26 mouse cellular contexts compared by ENCODE assay signal in genomic region chrX:92740026-92740425, GRCm38 (mm10).
DNase-seq lines count a peak whose midpoint lies in the region; ATAC-seq and TF ChIP-seq lines count a peak whose summit lies in the region.
"Had no signal": no experiment of that assay in that cellular context is flagged by ENCODE, and none has a peak within 500 bp of the region (broad histone marks: within the 10 kb centered on the region; RNA-seq: fewer than 3 reads in every experiment).

No protein-coding gene starts in this region.

- no peak overlapping the region for H3K9ac ChIP-seq in hindbrain, postnatal 0 days (replicated peaks; ENCODE audit: low read length)
- no peak overlapping the region for H3K9ac ChIP-seq in hindbrain, embryonic 12.5 days
- H3K9ac ChIP-seq in midbrain, embryonic 14.5 days (replicated peaks; ENCODE audit: low read length), result no peak overlapping the region
- H3K9ac ChIP-seq in midbrain, postnatal 0 days (replicated peaks; ENCODE audit: low read length, poor library complexity, severe bottlenecking), result no peak overlapping the region
- H3K9ac ChIP-seq: embryonic facial prominence, embryonic 12.5 days; embryonic facial prominence, embryonic 15.5 days; forebrain, embryonic 12.5 days; heart, embryonic 13.5 days; hindbrain, embryonic 14.5 days had no signal

- H3K9me3 ChIP-seq in hindbrain, postnatal 0 days (ENCODE audit: low read length), result no peaks in the 10 kb centered on the region
- no peaks in the 10 kb centered on the region for H3K9me3 ChIP-seq in hindbrain, embryonic 12.5 days (replicated peaks)
- no peaks in the 10 kb centered on the region for H3K9me3 ChIP-seq in midbrain, embryonic 14.5 days (ENCODE audit: control insufficient read depth, low read length)
- H3K9me3 ChIP-seq in midbrain, postnatal 0 days (ENCODE audit: low read length), result no peaks in the 10 kb centered on the region
- H3K9me3 ChIP-seq: embryonic facial prominence, embryonic 12.5 days; embryonic facial prominence, embryonic 15.5 days; forebrain, embryonic 12.5 days; heart, embryonic 10.5 days; heart, embryonic 13.5 days; hindbrain, embryonic 10.5 days had no signal

- no peak overlapping the region for H3K4me2 ChIP-seq in hindbrain, postnatal 0 days (ENCODE audit: low read depth, low read length)
- H3K4me2 ChIP-seq in hindbrain, embryonic 12.5 days (replicated peaks), result no peak overlapping the region
- no peak overlapping the region for H3K4me2 ChIP-seq in midbrain, embryonic 14.5 days (ENCODE audit: low read length)
- H3K4me2 ChIP-seq in midbrain, postnatal 0 days (ENCODE audit: low read depth, low read length, poor library complexity, severe bottlenecking), result no peak overlapping the region
- H3K4me2 ChIP-seq: embryonic facial prominence, embryonic 12.5 days; embryonic facial prominence, embryonic 15.5 days; forebrain, embryonic 12.5 days; heart, embryonic 13.5 days; hindbrain, embryonic 14.5 days had no signal

- DNase-seq in hindbrain, postnatal 0 days (ENCODE audit: low spot score), result peak; percentile 4
- DNase-seq in midbrain, embryonic 14.5 days, result peak; percentile 2
- no peak for DNase-seq in midbrain, postnatal 0 days (ENCODE audit: low spot score)
- DNase-seq in NIH3T3 (ENCODE audit: low read depth), result peak; percentile 1
- DNase-seq in telencephalon, adult 2 months (ENCODE audit: low read depth, low spot score), result peak; percentile 13
- no peak for DNase-seq in kidney, postnatal 36 days
- DNase-seq: adrenal gland, adult 8-10 months; adrenal gland, postnatal 25 days; cerebellum, adult 11 months; cerebellum, adult 2 months; cerebellum, adult 9-11 months; cerebellum, postnatal 25 days; gastrocnemius, postnatal 10 days; gastrocnemius, postnatal 36 days; heart, adult 2 months had no signal

- no peak overlapping the region for H3K27ac ChIP-seq in hindbrain, postnatal 0 days
- no peak overlapping the region for H3K27ac ChIP-seq in hindbrain, embryonic 12.5 days
- H3K27ac ChIP-seq in midbrain, embryonic 14.5 days (replicated peaks; ENCODE audit: low read depth, low read length), result no peak overlapping the region
- H3K27ac ChIP-seq in midbrain, postnatal 0 days (ENCODE audit: low read depth, low read length), result no peak overlapping the region
- H3K27ac ChIP-seq: embryonic facial prominence, embryonic 12.5 days; embryonic facial prominence, embryonic 15.5 days; forebrain, embryonic 12.5 days; heart, adult 2 months; heart, embryonic 10.5 days; heart, embryonic 13.5 days; hindbrain, embryonic 10.5 days; hindbrain, embryonic 14.5 days had no signal

- H3K4me1 ChIP-seq in hindbrain, postnatal 0 days (ENCODE audit: insufficient read depth, low read length), result no peaks in the 10 kb centered on the region
- H3K4me1 ChIP-seq in hindbrain, embryonic 12.5 days, result no peaks in the 10 kb centered on the region
- no peaks in the 10 kb centered on the region for H3K4me1 ChIP-seq in midbrain, embryonic 14.5 days (ENCODE audit: control insufficient read depth, insufficient read depth, low read length)
- H3K4me1 ChIP-seq in midbrain, postnatal 0 days (ENCODE audit: insufficient read depth, low read length), result no peaks in the 10 kb centered on the region
- H3K4me1 ChIP-seq: embryonic facial prominence, embryonic 12.5 days; embryonic facial prominence, embryonic 15.5 days; forebrain, embryonic 12.5 days; heart, embryonic 10.5 days; heart, embryonic 13.5 days; hindbrain, embryonic 10.5 days had no signal

- ATAC-seq in hindbrain, postnatal 0 days, result no peak
- no peak for ATAC-seq in hindbrain, embryonic 12.5 days (ENCODE audit: low FRiP score)
- no peak for ATAC-seq in midbrain, embryonic 14.5 days (ENCODE audit: low FRiP score, low TSS enrichment)
- ATAC-seq in midbrain, postnatal 0 days (ENCODE audit: low FRiP score), result no peak
- ATAC-seq: activated CD4-positive, CD25-positive, alpha-beta regulatory T cell, adult 4 months; CD4-positive, CD25-positive, alpha-beta regulatory T cell, adult 4 months; forebrain, embryonic 16.5 days had no signal

- H3K4me3 ChIP-seq in hindbrain, postnatal 0 days (ENCODE audit: low read length), result no peak overlapping the region
- H3K4me3 ChIP-seq in hindbrain, embryonic 12.5 days, result no peak overlapping the region
- H3K4me3 ChIP-seq in midbrain, embryonic 14.5 days (replicated peaks; ENCODE audit: low read depth, low read length), result no peak overlapping the region
- no peak overlapping the region for H3K4me3 ChIP-seq in midbrain, postnatal 0 days (ENCODE audit: low read depth, low read length)
- H3K4me3 ChIP-seq: embryonic facial prominence, embryonic 12.5 days; embryonic facial prominence, embryonic 15.5 days; forebrain, embryonic 12.5 days; heart, adult 2 months; heart, embryonic 10.5 days; heart, embryonic 13.5 days; hindbrain, embryonic 10.5 days had no signal

- no peaks in the 10 kb centered on the region for H3K27me3 ChIP-seq in hindbrain, postnatal 0 days (ENCODE audit: insufficient read depth, low read length)
- H3K27me3 ChIP-seq in hindbrain, embryonic 12.5 days, result no peaks in the 10 kb centered on the region
- no peaks in the 10 kb centered on the region for H3K27me3 ChIP-seq in midbrain, embryonic 14.5 days (ENCODE audit: control insufficient read depth, insufficient read depth, low read length)
- H3K27me3 ChIP-seq in midbrain, postnatal 0 days (ENCODE audit: insufficient read depth, low read length), result no peaks in the 10 kb centered on the region
- H3K27me3 ChIP-seq: embryonic facial prominence, embryonic 12.5 days; embryonic facial prominence, embryonic 15.5 days; forebrain, embryonic 12.5 days; heart, embryonic 13.5 days had no signal

- 38% methylated on average over 2 of the region's 2 CpGs for WGBS in hindbrain, postnatal 0 days
- WGBS in hindbrain, embryonic 12.5 days, result 53% methylated on average over 2 of the region's 2 CpGs
- 42% methylated on average over 2 of the region's 2 CpGs for WGBS in midbrain, embryonic 14.5 days
- 28% methylated on average over 2 of the region's 2 CpGs for WGBS in midbrain, postnatal 0 days

- no peak for TF ChIP-seq CTCF in hindbrain, postnatal 0 days (IDR thresholded peaks at IDR 0.05; ENCODE audit: low read depth)
- no peak for TF ChIP-seq CTCF in midbrain, postnatal 0 days (IDR thresholded peaks at IDR 0.05)

- no peaks in the 10 kb centered on the region for H3K36me3 ChIP-seq in hindbrain, postnatal 0 days (ENCODE audit: insufficient read depth, low read length)
- H3K36me3 ChIP-seq in hindbrain, embryonic 12.5 days, result no peaks in the 10 kb centered on the region
- H3K36me3 ChIP-seq in midbrain, embryonic 14.5 days (ENCODE audit: control insufficient read depth, insufficient read depth, low read length), result no peaks in the 10 kb centered on the region
- no peaks in the 10 kb centered on the region for H3K36me3 ChIP-seq in midbrain, postnatal 0 days (ENCODE audit: insufficient read depth, low read length)
- H3K36me3 ChIP-seq: embryonic facial prominence, embryonic 12.5 days; embryonic facial prominence, embryonic 15.5 days; forebrain, embryonic 12.5 days; heart, embryonic 10.5 days; heart, embryonic 13.5 days; hindbrain, embryonic 10.5 days had no signal

Comparison
In these comparisons a context has a peak if more than half of its experiments do, and no peak if none do; other contexts are left out.
1. DNase-seq: peak in hindbrain, postnatal 0 days (single experiment), midbrain, embryonic 14.5 days (single experiment), NIH3T3 (single experiment) and telencephalon, adult 2 months (single experiment); none in midbrain, postnatal 0 days (single experiment) and kidney, postnatal 36 days (0 of 2).